Mouse (Mus musculus) MEL (cell line): ENCODE measurements around the gene Sytl3.
"Not testable (repeated sequence)": the region's sequence is repeated elsewhere in the genome, so short reads cannot be mapped to it uniquely, and the experiment has no call there.

ENCODE experiments used
- CTCF ChIP-seq, 3 experiments: IDR thresholded peaks in 2 of 3; conservative IDR thresholded peaks in 1 of 3; 2 replicates each; pipeline ENCODE4 v1.5.1; 2011 to 2012; ENCODE audit warnings: low read length in 3 of 3, low read depth in 2 of 3, mild to moderate bottlenecking in 2 of 3, improper control_type of control experiment in 1 of 3, inconsistent platforms in 1 of 3, mixed read lengths in 1 of 3, moderate library complexity in 1 of 3; ENCODE audit not compliant: control insufficient read depth in 1 of 3, insufficient read depth in 1 of 3, poor library complexity in 1 of 3, severe bottlenecking in 1 of 3
- E2F4 ChIP-seq: IDR thresholded peaks from 2 replicates; pipeline ENCODE4 v1.6.1; 2011; ENCODE audit warnings: low read depth, low read length, improper control_type of control experiment, borderline replicate concordance
- ELF1 ChIP-seq: IDR thresholded peaks from 2 replicates; pipeline ENCODE4 v1.6.1; 2014; ENCODE audit warnings: low read depth, mild to moderate bottlenecking, inconsistent platforms, low read length, improper control_type of control experiment, moderate library complexity
- EP300 ChIP-seq, 2 experiments: IDR thresholded peaks; 2 replicates each; pipeline ENCODE4 v1.6.1; 2011; ENCODE audit warnings: improper control_type of control experiment in 2 of 2, low read length in 2 of 2, low read depth in 1 of 2, mild to moderate bottlenecking in 1 of 2
- GATA1 ChIP-seq: IDR thresholded peaks from 2 replicates; pipeline ENCODE4 v1.6.1; 2011; ENCODE audit warnings: low read depth, low read length, improper control_type of control experiment
- HCFC1 ChIP-seq: IDR thresholded peaks from 2 replicates; pipeline ENCODE4 v1.6.1; 2012; ENCODE audit warnings: low read depth, mild to moderate bottlenecking, inconsistent platforms, low read length, improper control_type of control experiment, moderate library complexity
- JUND ChIP-seq: IDR thresholded peaks from 2 replicates; pipeline ENCODE4 v1.6.1; 2011; ENCODE audit warnings: low read depth, mild to moderate bottlenecking, improper control_type of control experiment, low read length
- MAFK ChIP-seq: IDR thresholded peaks from 2 replicates; pipeline ENCODE4 v1.6.1; 2011; ENCODE audit warnings: low read depth, mild to moderate bottlenecking, low read length, improper control_type of control experiment, borderline replicate concordance
- MAX ChIP-seq: IDR thresholded peaks from 2 replicates; pipeline ENCODE4 v1.6.1; 2011; ENCODE audit warnings: low read length, improper control_type of control experiment
- POLR2A ChIP-seq, 2 experiments: IDR thresholded peaks; 2 replicates each; pipeline ENCODE4 v1.6.1; 2011 to 2012; ENCODE audit warnings: low read length in 2 of 2, mild to moderate bottlenecking in 2 of 2, control low read depth in 1 of 2, improper control_type of control experiment in 1 of 2, low read depth in 1 of 2, moderate library complexity in 1 of 2; ENCODE audit not compliant: control insufficient read depth in 1 of 2, insufficient read depth in 1 of 2, poor library complexity in 1 of 2
- POLR2AphosphoS5 ChIP-seq: IDR thresholded peaks from 2 replicates; pipeline ENCODE4 v1.6.1; 2012; ENCODE audit warnings: low read depth, borderline replicate concordance, mild to moderate bottlenecking, inconsistent platforms, low read length, moderate library complexity, mixed read lengths
- ZC3H11A ChIP-seq: IDR thresholded peaks from 2 replicates; pipeline ENCODE4 v1.6.1; 2012; ENCODE audit warnings: low read depth, mild to moderate bottlenecking, inconsistent platforms, low read length, improper control_type of control experiment

DNA sequence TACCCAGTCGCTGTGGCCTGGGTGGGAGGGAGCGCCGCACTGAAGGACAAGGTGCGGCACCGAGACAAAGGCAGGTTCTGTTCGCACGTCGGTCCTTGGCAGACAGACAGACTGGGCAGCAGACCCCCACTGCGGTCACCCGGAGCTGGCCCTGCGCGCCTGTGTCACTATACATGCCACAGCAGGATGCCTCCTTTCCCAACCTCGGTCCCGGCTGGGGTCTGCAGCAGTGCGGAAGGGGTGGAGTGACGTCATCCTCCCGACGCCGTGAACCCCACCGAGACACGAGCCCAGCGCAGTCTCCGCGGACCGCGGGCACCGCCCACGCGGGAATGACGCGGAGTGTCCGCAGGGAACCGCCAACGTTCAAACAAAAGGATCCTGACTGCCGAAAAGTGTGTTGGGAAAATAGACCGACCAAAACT, 3.8 kb upstream of the Sytl3 start:
- not testable (repeated sequence) for TF ChIP-seq POLR2A (IDR thresholded peaks at IDR 0.05; ENCODE audit: control insufficient read depth in 1 of 2, insufficient read depth in 1 of 2, low read depth in 1 of 2, low read length in 2 of 2, poor library complexity in 1 of 2); MAX; HCFC1; CTCF (IDR thresholded peaks at IDR 0.05 in 2 of 3, conservative IDR thresholded peaks at IDR 0.05 in 1 of 3; ENCODE audit: control insufficient read depth in 1 of 3, insufficient read depth in 1 of 3, low read depth in 2 of 3, low read length in 3 of 3, poor library complexity in 1 of 3, severe bottlenecking in 1 of 3); JUND; GATA1; ZC3H11A; MAFK; EP300 (IDR thresholded peaks at IDR 0.05; ENCODE audit: low read depth in 1 of 2, low read length in 2 of 2); POLR2AphosphoS5; E2F4; ELF1
